Mouse (Mus musculus) neural tube, embryonic 13.5 days (tissue): ENCODE data around the gene Mc3r. TPM values are rescaled to one million over a fixed set of nuclear protein-coding genes. Genes with fewer than 3 reads are reported as not detected.

Experiments
- ATAC-seq: fragments of 200-750 bp; cut with Nextera tagmentation; 2 replicates; pipeline ENCODE4 v1.8.0; 2017; ENCODE audit warnings: low read depth, mild to moderate bottlenecking, moderate TSS enrichment, moderate library complexity
- H3K27ac ChIP-seq: fragments of 300-500 bp; sonication (generic); replicated peaks from 2 replicates; pipeline ENCODE4 v1.5.1; 2015; ENCODE audit warnings: moderate library complexity, mild to moderate bottlenecking, inconsistent platforms
- H3K27me3 ChIP-seq: fragments of 300-500 bp; sonication (generic); 2 replicates; pipeline ENCODE4 v1.6.1; 2015; ENCODE audit warnings: mild to moderate bottlenecking, inconsistent platforms
- H3K36me3 ChIP-seq: fragments of 300-500 bp; sonication (generic); 2 replicates; pipeline ENCODE4 v1.6.1; 2015; ENCODE audit warnings: mild to moderate bottlenecking, inconsistent platforms
- H3K4me1 ChIP-seq: fragments of 300-500 bp; sonication (generic); replicated peaks from 2 replicates; pipeline ENCODE4 v1.6.1; 2015; ENCODE audit warnings: inconsistent platforms
- H3K4me2 ChIP-seq: fragments of 300-500 bp; sonication (generic); 2 replicates; pipeline ENCODE4 v1.6.1; 2015; ENCODE audit warnings: inconsistent platforms, mild to moderate bottlenecking, moderate library complexity
- H3K4me3 ChIP-seq: fragments of 300-500 bp; sonication (generic); 2 replicates; pipeline ENCODE4 v1.5.1; 2015; ENCODE audit warnings: mild to moderate bottlenecking, inconsistent platforms
- H3K9ac ChIP-seq: fragments of 300-500 bp; sonication (generic); 2 replicates; pipeline ENCODE4 v1.6.1; 2015; ENCODE audit warnings: moderate library complexity, mild to moderate bottlenecking, inconsistent platforms
- H3K9me3 ChIP-seq: fragments of 300-500 bp; sonication (generic); 2 replicates; pipeline ENCODE4 v1.6.1; 2016; ENCODE audit warnings: inconsistent platforms
- WGBS: fragments of 180-500 bp; shearing (Covaris S2); methylation state at CpG from one replicate; pipeline ENCODE4 v1.1.7; 2015; 5-methylcytosine and 5-hydroxymethylcytosine counted together
- polyA plus RNA-seq: library from polyadenylated mRNA; unstranded; fragments of >200 nt; fragmentation: Nextera tagmentation; extraction: Ambion mirVana; gene quantifications from 2 replicates; pipeline ENCODE4 v1.2.1, GENCODE M21; 2015

Gene Mc3r
- polyA plus RNA-seq, 1 experiment from 2014 or later, result 0.21 TPM

- Histone ChIP-seq H3K9me3 (no peaks in the 10 kb centered on the region), H3K9ac (no peak overlapping the region), H3K27ac (no peak overlapping the region), H3K4me1 (peaks cover 8% of the 10 kb centered on the region; the same call in 1 of the 2 replicates), H3K27me3 (peaks cover 24% of the 10 kb centered on the region; the same call in 1 of the 2 replicates), H3K36me3 (no peaks in the 10 kb centered on the region), H3K4me3 (no peak overlapping the region), H3K4me2 (no peak overlapping the region)
- ATAC-seq, result no peak
- 12% methylated on average over 6 of the region's 6 CpGs for WGBS
Measured at GRCm38 (mm10) chr2:172222394-172222785, 25.9 kb upstream of the Mc3r start.

GRCm38 (mm10) chr2:172222891-172223290, 25.4 kb upstream of the Mc3r start:
- Histone ChIP-seq H3K9me3 (no peaks in the 10 kb centered on the region), H3K4me1 (peaks cover 8% of the 10 kb centered on the region; the same call in 1 of the 2 replicates), H3K9ac (no peak overlapping the region), H3K36me3 (no peaks in the 10 kb centered on the region), H3K27me3 (peaks cover 24% of the 10 kb centered on the region; the same call in 1 of the 2 replicates), H3K4me2 (no peak overlapping the region), H3K27ac (no peak overlapping the region), H3K4me3 (no peak overlapping the region)
- WGBS, result 84% methylated on average over 7 of the region's 7 CpGs
- ATAC-seq, result no peak

GRCm38 (mm10) chr2:172223451-172224200, 24.7 kb upstream of the Mc3r start:
- no peaks in the 10 kb centered on the region for H3K9me3 ChIP-seq
- H3K4me2 ChIP-seq, result no peak overlapping the region
- H3K4me3 ChIP-seq, result no peak overlapping the region
- H3K4me1 ChIP-seq, result peaks cover 8% of the 10 kb centered on the region; the same call in 1 of the 2 replicates
- H3K9ac ChIP-seq, result no peak overlapping the region
- ATAC-seq, result no peak
- no peaks in the 10 kb centered on the region for H3K36me3 ChIP-seq
- no peak overlapping the region for H3K27ac ChIP-seq
- WGBS, result 87% methylated on average over 8 of the region's 8 CpGs
- peaks cover 24% of the 10 kb centered on the region; the same call in 1 of the 2 replicates for H3K27me3 ChIP-seq

- ATAC-seq, result peak; percentile 72; the same call in 1 of the 2 replicates
- Histone ChIP-seq H3K9ac (no peak overlapping the region), H3K4me1 (peaks cover 5% of the 10 kb centered on the region; the same call in 1 of the 2 replicates), H3K9me3 (no peaks in the 10 kb centered on the region), H3K4me3 (no peak overlapping the region), H3K27me3 (peaks cover 16% of the 10 kb centered on the region; the same call in 1 of the 2 replicates), H3K4me2 (no peak overlapping the region), H3K36me3 (no peaks in the 10 kb centered on the region), H3K27ac (no peak overlapping the region)
- WGBS, result 33% methylated on average over 7 of the region's 7 CpGs
Measured at GRCm38 (mm10) chr2:172226945-172227344, 21.3 kb upstream of the Mc3r start.

GRCm38 (mm10) chr2:172227808-172228207, 20.5 kb upstream of the Mc3r start:
- Histone ChIP-seq H3K36me3 (no peaks in the 10 kb centered on the region), H3K9ac (no peak overlapping the region), H3K4me2 (no peak overlapping the region), H3K4me1 (0 out of 2 replicates have a peak, but pooled peaks cover 2% of the 10 kb centered on the region), H3K9me3 (no peaks in the 10 kb centered on the region), H3K4me3 (no peak overlapping the region), H3K27me3 (peaks cover 9% of the 10 kb centered on the region; the same call in 1 of the 2 replicates), H3K27ac (no peak overlapping the region)
- 93% methylated on average over 3 of the region's 3 CpGs for WGBS
- ATAC-seq, result no peak

GRCm38 (mm10) chr2:172229190-172229589, 19.1 kb upstream of the Mc3r start:
- no peak overlapping the region for H3K4me3 ChIP-seq
- ATAC-seq, result no peak
- H3K27ac ChIP-seq, result no peak overlapping the region
- H3K27me3 ChIP-seq, result 0 out of 2 replicates have a peak, but pooled peaks cover 3% of the 10 kb centered on the region
- H3K4me2 ChIP-seq, result no peak overlapping the region
- no peaks in the 10 kb centered on the region for H3K9me3 ChIP-seq
- H3K9ac ChIP-seq, result no peak overlapping the region
- 54% methylated on average over 3 of the region's 3 CpGs for WGBS
- H3K36me3 ChIP-seq, result no peaks in the 10 kb centered on the region
- 0 out of 2 replicates have a peak, but pooled peaks cover 2% of the 10 kb centered on the region for H3K4me1 ChIP-seq

- no peak overlapping the region for H3K4me2 ChIP-seq
- no peak overlapping the region for H3K4me3 ChIP-seq
- no peak overlapping the region for H3K9ac ChIP-seq
- no peaks in the 10 kb centered on the region for H3K9me3 ChIP-seq
- H3K36me3 ChIP-seq, result no peaks in the 10 kb centered on the region
- H3K27me3 ChIP-seq, result 0 out of 2 replicates have a peak, but pooled peaks cover 3% of the 10 kb centered on the region
- H3K27ac ChIP-seq, result no peak overlapping the region
- ATAC-seq, result no peak
- 0 out of 2 replicates have a peak, but pooled peaks cover 2% of the 10 kb centered on the region for H3K4me1 ChIP-seq
- 57% methylated on average over 4 of the region's 4 CpGs for WGBS
Measured at GRCm38 (mm10) chr2:172230126-172230525, 18.2 kb upstream of the Mc3r start.

- WGBS, result 88% methylated on average over 5 of the region's 5 CpGs
- Histone ChIP-seq H3K27me3 (no peaks in the 10 kb centered on the region), H3K9me3 (no peaks in the 10 kb centered on the region), H3K4me1 (no peaks in the 10 kb centered on the region), H3K4me2 (no peak overlapping the region), H3K36me3 (no peaks in the 10 kb centered on the region), H3K9ac (no peak overlapping the region), H3K4me3 (no peak overlapping the region), H3K27ac (no peak overlapping the region)
- ATAC-seq, result no peak
Measured at GRCm38 (mm10) chr2:172238220-172238619, 10.1 kb upstream of the Mc3r start.

GRCm38 (mm10) chr2:172241031-172241430, 7.3 kb upstream of the Mc3r start:
- Histone ChIP-seq H3K27ac (no peak overlapping the region), H3K4me1 (no peaks in the 10 kb centered on the region), H3K4me2 (no peak overlapping the region), H3K36me3 (no peaks in the 10 kb centered on the region), H3K4me3 (no peak overlapping the region), H3K9me3 (no peaks in the 10 kb centered on the region), H3K9ac (no peak overlapping the region), H3K27me3 (no peaks in the 10 kb centered on the region)
- no peak for ATAC-seq
- 27% methylated on average over 5 of the region's 5 CpGs for WGBS

- Histone ChIP-seq H3K27me3 (peaks cover 27% of the 10 kb centered on the region), H3K27ac (no peak overlapping the region), H3K4me2 (no peak overlapping the region), H3K9ac (no peak overlapping the region), H3K4me3 (no peak overlapping the region), H3K9me3 (no peaks in the 10 kb centered on the region), H3K36me3 (no peaks in the 10 kb centered on the region), H3K4me1 (peaks cover 6% of the 10 kb centered on the region; the same call in 1 of the 2 replicates)
- WGBS, result 79% methylated on average over 8 of the region's 8 CpGs
- ATAC-seq, result no peak
Measured at GRCm38 (mm10) chr2:172245497-172245896, 2.8 kb upstream of the Mc3r start.

- WGBS, result 85% methylated on average over 14 of the region's 14 CpGs
- H3K9ac ChIP-seq, result no peak overlapping the region
- no peak for ATAC-seq
- H3K4me2 ChIP-seq, result no peak overlapping the region
- peaks cover 6% of the 10 kb centered on the region; the same call in 1 of the 2 replicates for H3K4me1 ChIP-seq
- H3K4me3 ChIP-seq, result no peak overlapping the region
- H3K27me3 ChIP-seq, result peaks cover 27% of the 10 kb centered on the region
- H3K27ac ChIP-seq, result no peak overlapping the region
- H3K36me3 ChIP-seq, result no peaks in the 10 kb centered on the region
- H3K9me3 ChIP-seq, result no peaks in the 10 kb centered on the region
Measured at GRCm38 (mm10) chr2:172249336-172249735, 1.0 kb downstream of the Mc3r start.

GRCm38 (mm10) chr2:172256418-172256817, 8.1 kb downstream of the Mc3r start:
- peak; percentile 40; the same call in 1 of the 2 replicates for ATAC-seq
- Histone ChIP-seq H3K4me3 (no peak overlapping the region), H3K27ac (no peak overlapping the region), H3K27me3 (no peaks in the 10 kb centered on the region), H3K9me3 (peaks cover 5% of the 10 kb centered on the region; the same call in 1 of the 2 replicates), H3K4me2 (no peak overlapping the region), H3K4me1 (no peaks in the 10 kb centered on the region; the same call in 1 of the 2 replicates), H3K9ac (no peak overlapping the region), H3K36me3 (no peaks in the 10 kb centered on the region)
- 70% methylated on average over 6 of the region's 6 CpGs for WGBS
